Mouse (Mus musculus): ENCODE data around the gene Pip. TPM values are rescaled to one million over a fixed set of nuclear protein-coding genes. Genes with fewer than 3 reads are reported as not detected.

Pip gene
- not detected for polyA plus RNA-seq (2014; fragmentation: Illumina TruSeq; extraction: RNeasy Lipid Tissue Mini Kit (QIAGEN cat#74804); ENCODE audit: low read depth, low replicate concordance)

GRCm38 (mm10) chr6:41847235-41847634, at the start of gene Pip:
Pip (plus strand) TSS chr6:41847535.

GRCm38 (mm10) chr6:41852689-41853088, 5.4 kb downstream of the Pip start, which contains the start of gene Sval2:
Sval2 (plus strand) TSS chr6:41852989.

Other genes starting within 250 kb of the Pip start
- not detected for gene Ephb6, start 242.1 kb upstream of the Pip start, polyA plus RNA-seq (2014; fragmentation: Illumina TruSeq; extraction: RNeasy Lipid Tissue Mini Kit (QIAGEN cat#74804); ENCODE audit: low read depth, low replicate concordance)
- gene Trpv6, start 211.1 kb upstream of the Pip start, polyA plus RNA-seq (2014; fragmentation: Illumina TruSeq; extraction: RNeasy Lipid Tissue Mini Kit (QIAGEN cat#74804); ENCODE audit: low read depth, low replicate concordance), result not detected
- not detected for gene Trpv5, start 166.8 kb upstream of the Pip start, polyA plus RNA-seq (2014; fragmentation: Illumina TruSeq; extraction: RNeasy Lipid Tissue Mini Kit (QIAGEN cat#74804); ENCODE audit: low read depth, low replicate concordance)
- not detected for gene Llcfc1, start 163.1 kb upstream of the Pip start, polyA plus RNA-seq (2014; fragmentation: Illumina TruSeq; extraction: RNeasy Lipid Tissue Mini Kit (QIAGEN cat#74804); ENCODE audit: low read depth, low replicate concordance)
- not detected for gene Kel, start 143.2 kb upstream of the Pip start, polyA plus RNA-seq (2014; fragmentation: Illumina TruSeq; extraction: RNeasy Lipid Tissue Mini Kit (QIAGEN cat#74804); ENCODE audit: low read depth, low replicate concordance)
- not detected for gene Olfr459, start 72.4 kb upstream of the Pip start, polyA plus RNA-seq (2014; fragmentation: Illumina TruSeq; extraction: RNeasy Lipid Tissue Mini Kit (QIAGEN cat#74804); ENCODE audit: low read depth, low replicate concordance)
- gene Sval2, start 5.5 kb downstream of the Pip start, polyA plus RNA-seq (2014; fragmentation: Illumina TruSeq; extraction: RNeasy Lipid Tissue Mini Kit (QIAGEN cat#74804); ENCODE audit: low read depth, low replicate concordance), result not detected
- not detected for gene Sval1, start 104.1 kb downstream of the Pip start, polyA plus RNA-seq (2014; fragmentation: Illumina TruSeq; extraction: RNeasy Lipid Tissue Mini Kit (QIAGEN cat#74804); ENCODE audit: low read depth, low replicate concordance)
- not detected for gene Sval3, start 120.6 kb downstream of the Pip start, polyA plus RNA-seq (2014; fragmentation: Illumina TruSeq; extraction: RNeasy Lipid Tissue Mini Kit (QIAGEN cat#74804); ENCODE audit: low read depth, low replicate concordance)
- not detected for gene Sva, start 190.9 kb downstream of the Pip start, polyA plus RNA-seq (2014; fragmentation: Illumina TruSeq; extraction: RNeasy Lipid Tissue Mini Kit (QIAGEN cat#74804); ENCODE audit: low read depth, low replicate concordance)